Mouse (Mus musculus): ENCODE results near the gene Flii. TPM values are rescaled to one million over a fixed set of nuclear protein-coding genes. Genes with fewer than 3 reads are reported as not detected.

The Flii gene
- polyA plus RNA-seq, 1 experiment: 71.6 TPM

DNA sequence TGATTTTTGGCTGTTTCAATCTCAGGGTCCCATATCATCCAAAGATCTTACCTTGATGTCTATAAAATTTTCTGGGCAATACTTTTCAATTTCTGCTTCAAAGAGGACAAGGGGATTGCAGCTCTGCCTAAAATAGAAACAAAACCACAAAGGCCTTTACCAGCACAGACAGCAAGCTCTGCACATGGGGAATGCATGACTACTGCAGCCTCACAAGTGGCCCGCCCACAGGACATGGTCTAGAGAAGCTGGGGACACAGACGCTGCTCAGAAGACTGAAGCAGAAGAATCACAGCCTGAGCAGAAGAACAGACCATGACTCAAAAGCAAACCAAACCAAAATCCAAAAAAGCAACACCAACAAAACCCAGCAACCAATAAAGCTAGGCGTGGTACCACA is 34.6 kb upstream of the Flii start:
- Histone ChIP-seq H3K4me1 (ENCODE audit: control insufficient read depth, insufficient read depth, low read length) (no peaks in the 10 kb centered on the region), H3K4me3 (ENCODE audit: insufficient read depth, low read length) (no peak overlapping the region), H3K27ac (ENCODE audit: insufficient read depth, low read length) (peak overlapping the region; percentile 59; the same call in 1 of the 2 replicates)
- TF ChIP-seq POLR2A (IDR thresholded peaks at IDR 0.05; ENCODE audit: low read depth, low read length) (no peak), CTCF (IDR thresholded peaks at IDR 0.05; ENCODE audit: borderline replicate concordance, insufficient read depth, low read length) (no peak)

DNA sequence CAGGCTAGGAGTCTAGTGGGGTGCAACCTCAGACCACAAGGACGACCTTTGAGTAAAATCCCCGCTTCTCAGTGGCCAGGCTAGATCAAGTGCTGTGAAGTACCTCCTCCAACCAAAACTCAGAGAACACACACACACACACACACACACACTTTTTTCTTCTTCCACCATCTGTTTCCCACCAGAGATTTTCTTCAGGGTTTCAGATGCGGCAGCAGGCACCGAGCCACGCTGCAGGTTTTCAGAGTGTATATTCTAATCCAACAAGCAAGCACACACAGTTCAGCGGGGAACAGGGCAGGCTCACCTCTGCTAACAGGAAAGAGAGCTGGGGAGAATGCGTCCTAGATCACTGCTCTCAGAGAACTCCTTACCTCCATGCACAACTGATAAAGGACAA is 28.5 kb upstream of the Flii start:
- Histone ChIP-seq H3K4me1 (ENCODE audit: control insufficient read depth, insufficient read depth, low read length) (no peaks in the 10 kb centered on the region), H3K4me3 (ENCODE audit: insufficient read depth, low read length) (no peak overlapping the region), H3K27ac (ENCODE audit: insufficient read depth, low read length) (no peak overlapping the region)
- TF ChIP-seq CTCF (IDR thresholded peaks at IDR 0.05; ENCODE audit: borderline replicate concordance, insufficient read depth, low read length): no peak
- no peak for TF ChIP-seq POLR2A (IDR thresholded peaks at IDR 0.05; ENCODE audit: low read depth, low read length)

DNA sequence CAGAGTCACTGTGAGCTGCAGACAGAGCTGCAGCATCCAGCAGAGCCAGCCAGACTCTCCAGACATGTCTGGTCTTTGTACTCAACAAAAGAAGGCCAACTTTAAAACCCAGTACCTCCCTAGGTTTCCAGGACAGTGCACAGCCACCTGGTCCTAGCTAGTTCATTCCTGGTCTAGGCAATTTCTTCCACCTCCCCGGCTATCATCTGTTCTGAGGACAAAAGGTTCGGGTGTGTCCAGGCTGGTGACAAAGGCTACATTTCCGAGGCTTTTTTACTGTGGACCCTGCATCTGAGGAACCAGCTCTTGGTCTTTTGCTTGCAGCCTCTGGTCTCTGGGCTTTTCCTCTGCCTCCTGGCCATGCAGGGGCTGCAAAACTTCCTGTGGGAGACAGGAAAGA is 13.3 kb upstream of the Flii start:
- Histone ChIP-seq H3K27ac (ENCODE audit: insufficient read depth, low read length) (no peak overlapping the region), H3K4me3 (ENCODE audit: insufficient read depth, low read length) (no peak overlapping the region), H3K4me1 (ENCODE audit: control insufficient read depth, insufficient read depth, low read length) (no peaks in the 10 kb centered on the region)
- TF ChIP-seq POLR2A (IDR thresholded peaks at IDR 0.05; ENCODE audit: low read depth, low read length) (no peak), CTCF (IDR thresholded peaks at IDR 0.05; ENCODE audit: borderline replicate concordance, insufficient read depth, low read length) (no peak)

GRCm38 (mm10) chr11:60737450-60737849 is 10.4 kb upstream of the Flii start:
- Histone ChIP-seq H3K4me3 (ENCODE audit: insufficient read depth, low read length) (no peak overlapping the region), H3K27ac (ENCODE audit: insufficient read depth, low read length) (no peak overlapping the region), H3K4me1 (ENCODE audit: control insufficient read depth, insufficient read depth, low read length) (0 out of 2 replicates have a peak, but pooled peaks cover 4% of the 10 kb centered on the region)
- TF ChIP-seq CTCF (IDR thresholded peaks at IDR 0.05; ENCODE audit: borderline replicate concordance, insufficient read depth, low read length) (no peak), POLR2A (IDR thresholded peaks at IDR 0.05; ENCODE audit: low read depth, low read length) (no peak)

DNA sequence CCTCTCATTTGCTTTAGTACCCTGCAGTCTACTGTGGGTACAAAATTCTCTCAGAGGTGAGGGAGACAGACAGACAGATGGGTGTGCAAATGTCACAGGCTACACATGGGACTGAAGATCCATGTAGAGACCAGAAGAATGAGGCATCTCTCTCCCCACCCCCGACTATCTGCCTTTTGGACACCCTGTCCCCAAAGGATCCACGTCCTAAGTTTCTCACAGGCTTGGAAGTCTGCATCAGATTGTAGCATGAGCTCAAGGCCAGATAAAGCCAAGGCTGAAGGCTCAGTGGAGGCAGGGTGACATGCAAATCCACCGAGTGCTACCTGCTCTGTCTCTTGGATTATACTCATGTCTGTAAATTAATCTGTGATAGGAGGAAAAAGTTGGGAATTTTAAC is 9.4 kb upstream of the Flii start:
- Histone ChIP-seq H3K27ac (ENCODE audit: insufficient read depth, low read length) (no peak overlapping the region), H3K4me3 (ENCODE audit: insufficient read depth, low read length) (no peak overlapping the region), H3K4me1 (ENCODE audit: control insufficient read depth, insufficient read depth, low read length) (0 out of 2 replicates have a peak, but pooled peaks cover 4% of the 10 kb centered on the region)
- no peak for TF ChIP-seq CTCF (IDR thresholded peaks at IDR 0.05; ENCODE audit: borderline replicate concordance, insufficient read depth, low read length)
- no peak for TF ChIP-seq POLR2A (IDR thresholded peaks at IDR 0.05; ENCODE audit: low read depth, low read length)

DNA sequence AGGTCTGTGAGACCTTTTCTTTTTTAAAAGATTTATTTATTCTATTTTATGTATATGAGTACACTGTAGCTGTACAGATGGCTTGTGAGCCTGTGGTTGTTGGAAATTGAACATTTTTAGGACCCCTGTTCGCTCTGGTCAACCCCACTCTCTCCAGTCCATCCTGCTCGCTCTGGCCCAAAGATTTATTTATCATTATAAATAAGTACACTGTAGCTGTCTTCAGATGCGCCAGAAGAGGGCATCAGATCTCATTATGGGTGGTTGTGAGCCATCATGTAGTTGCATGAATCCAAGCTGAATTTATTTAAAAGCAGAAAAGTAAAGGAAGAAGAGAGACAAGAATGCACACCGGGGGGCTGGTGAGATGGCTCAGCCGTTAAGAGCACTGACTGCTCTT is 8.1 kb upstream of the Flii start:
- no peak for TF ChIP-seq POLR2A (IDR thresholded peaks at IDR 0.05; ENCODE audit: low read depth, low read length)
- no peak for TF ChIP-seq CTCF (IDR thresholded peaks at IDR 0.05; ENCODE audit: borderline replicate concordance, insufficient read depth, low read length)
- Histone ChIP-seq H3K4me3 (ENCODE audit: insufficient read depth, low read length) (no peak overlapping the region), H3K4me1 (ENCODE audit: control insufficient read depth, insufficient read depth, low read length) (0 out of 2 replicates have a peak, but pooled peaks cover 4% of the 10 kb centered on the region), H3K27ac (ENCODE audit: insufficient read depth, low read length) (no peak overlapping the region)

- Histone ChIP-seq H3K4me1 (ENCODE audit: control insufficient read depth, insufficient read depth, low read length) (0 out of 2 replicates have a peak, but pooled peaks cover 4% of the 10 kb centered on the region), H3K4me3 (ENCODE audit: insufficient read depth, low read length) (no peak overlapping the region), H3K27ac (ENCODE audit: insufficient read depth, low read length) (no peak overlapping the region; the same call in 1 of the 2 replicates)
- TF ChIP-seq POLR2A (IDR thresholded peaks at IDR 0.05; ENCODE audit: low read depth, low read length) (no peak), CTCF (IDR thresholded peaks at IDR 0.05; ENCODE audit: borderline replicate concordance, insufficient read depth, low read length) (no peak)
Observed at GRCm38 (mm10) chr11:60734206-60734605, 7.1 kb upstream of the Flii start.

DNA sequence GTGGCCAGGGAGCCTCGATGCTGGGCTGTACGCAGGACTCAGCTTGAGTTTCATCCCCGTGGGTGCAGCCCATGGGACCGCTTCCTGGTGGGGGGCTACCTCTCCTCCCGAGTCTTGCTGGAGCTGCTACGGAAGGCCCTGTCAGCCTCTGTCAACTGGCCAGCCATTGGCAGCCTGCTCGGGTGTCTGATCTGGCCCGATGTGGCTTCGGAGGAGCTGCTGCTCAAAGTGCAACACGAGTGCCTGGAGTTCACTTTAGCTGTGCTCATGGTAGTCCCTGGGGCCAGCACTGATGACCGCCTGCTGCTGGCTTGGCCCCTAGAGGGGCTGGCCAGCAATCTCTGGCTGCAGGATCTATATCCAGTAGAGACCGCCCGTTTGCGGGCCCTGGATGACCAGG is 4.2 kb upstream of the Flii start:
- 0 out of 2 replicates have a peak, but pooled peaks cover 4% of the 10 kb centered on the region for H3K4me1 ChIP-seq (ENCODE audit: control insufficient read depth, insufficient read depth, low read length)
- no peak overlapping the region for H3K27ac ChIP-seq (ENCODE audit: insufficient read depth, low read length)
- no peak overlapping the region for H3K4me3 ChIP-seq (ENCODE audit: insufficient read depth, low read length)
- no peak for TF ChIP-seq CTCF (IDR thresholded peaks at IDR 0.05; ENCODE audit: borderline replicate concordance, insufficient read depth, low read length)
- no peak for TF ChIP-seq POLR2A (IDR thresholded peaks at IDR 0.05; ENCODE audit: low read depth, low read length)

- 0 out of 2 replicates have a peak, but pooled peaks cover 7% of the 10 kb centered on the region for H3K4me1 ChIP-seq (ENCODE audit: control insufficient read depth, insufficient read depth, low read length)
- TF ChIP-seq CTCF (IDR thresholded peaks at IDR 0.05; ENCODE audit: borderline replicate concordance, insufficient read depth, low read length) (no peak), POLR2A (IDR thresholded peaks at IDR 0.05; ENCODE audit: low read depth, low read length) (no peak)
- no peak overlapping the region for H3K4me3 ChIP-seq (ENCODE audit: insufficient read depth, low read length)
- H3K27ac ChIP-seq (ENCODE audit: insufficient read depth, low read length): no peak overlapping the region
Observed at GRCm38 (mm10) chr11:60730169-60730568, 3.1 kb upstream of the Flii start.

DNA sequence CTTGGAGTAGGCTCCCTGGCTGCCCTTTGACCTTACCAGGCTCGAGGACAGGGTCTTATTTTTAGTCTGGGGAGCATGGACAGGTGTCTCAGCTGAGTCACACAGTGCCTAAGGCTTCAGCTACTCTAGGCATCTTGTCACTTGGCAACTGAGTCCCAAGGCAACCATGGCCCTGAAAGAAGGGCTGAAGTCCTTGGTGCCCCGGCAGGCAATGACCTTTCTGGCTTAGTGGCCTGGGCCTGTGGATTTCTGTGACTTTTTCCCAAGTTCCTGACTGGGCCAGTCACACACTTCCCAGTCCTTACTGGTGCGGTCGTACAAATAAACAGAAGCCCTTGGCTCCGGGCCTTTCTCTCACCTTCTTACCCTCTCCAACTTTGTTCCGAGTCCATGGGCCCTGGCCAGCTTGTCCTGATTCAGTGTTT is 2.2 kb upstream of the Flii start:
- TF ChIP-seq POLR2A (IDR thresholded peaks at IDR 0.05; ENCODE audit: low read depth, low read length) (no peak), CTCF (IDR thresholded peaks at IDR 0.05; ENCODE audit: borderline replicate concordance, insufficient read depth, low read length) (no peak)
- Histone ChIP-seq H3K4me1 (ENCODE audit: control insufficient read depth, insufficient read depth, low read length) (0 out of 2 replicates have a peak, but pooled peaks cover 8% of the 10 kb centered on the region), H3K27ac (ENCODE audit: insufficient read depth, low read length) (no peak overlapping the region), H3K4me3 (ENCODE audit: insufficient read depth, low read length) (peak overlapping the region; percentile 63)
